Mouse (Mus musculus) small intestine, adult 2 months (tissue): ENCODE measurements around the gene Prss57. TPM values are rescaled to one million over a fixed set of nuclear protein-coding genes. Genes with fewer than 3 reads are reported as not detected.

Experiments
- H3K27ac ChIP-seq: fragments of 200-500 bp; 2 replicates; pipeline ENCODE4 v1.5.1; 2012; ENCODE audit warnings: low read depth, low read length, control low read depth, inconsistent platforms; ENCODE audit not compliant: insufficient read depth
- H3K27me3 ChIP-seq: fragments of 200-500 bp; 2 replicates; pipeline ENCODE4 v1.6.1; 2012; ENCODE audit warnings: mild to moderate bottlenecking, moderate library complexity, low read length, inconsistent platforms; ENCODE audit not compliant: control insufficient read depth, insufficient read depth
- H3K36me3 ChIP-seq: fragments of 200-500 bp; 2 replicates; pipeline ENCODE4 v1.6.1; 2012; ENCODE audit warnings: mild to moderate bottlenecking, low read length, control low read depth, inconsistent platforms; ENCODE audit not compliant: control insufficient read depth, insufficient read depth
- H3K4me1 ChIP-seq: fragments of 200-500 bp; 2 replicates; pipeline ENCODE4 v1.6.1; 2012; ENCODE audit warnings: low read length, inconsistent platforms, mixed read lengths; ENCODE audit not compliant: control insufficient read depth, insufficient read depth, insufficient read length
- H3K4me3 ChIP-seq: fragments of 200-500 bp; 2 replicates; pipeline ENCODE4 v1.5.1; 2012; ENCODE audit warnings: low read depth, mild to moderate bottlenecking, control low read depth, inconsistent platforms, low read length, moderate library complexity
- CTCF ChIP-seq: fragments of 200-500 bp; IDR thresholded peaks from 2 replicates; pipeline ENCODE4 v1.5.1; 2012; ENCODE audit warnings: low read depth, mild to moderate bottlenecking, control low read depth, inconsistent platforms, low read length, moderate library complexity, mixed read lengths; ENCODE audit not compliant: insufficient replicate concordance, insufficient read length; ENCODE audit errors: extremely low read depth
- POLR2A ChIP-seq: fragments of 200-500 bp; IDR thresholded peaks from 2 replicates; pipeline ENCODE4 v1.6.1; 2012; ENCODE audit warnings: low read depth, mild to moderate bottlenecking, control low read depth, inconsistent platforms, low read length, moderate library complexity
- WGBS: fragments of 180-500 bp; shearing (Covaris S2); methylation state at CpG from one replicate; pipeline ENCODE4 v1.1.7; 2018; 5-methylcytosine and 5-hydroxymethylcytosine counted together
- polyA plus RNA-seq: library from polyadenylated mRNA; depleted of rRNA; stranded (reverse); fragments of >200 nt; gene quantifications from 2 replicates; pipeline ENCODE4 v1.2.3, GENCODE M21; 2012

Gene Prss57
- polyA plus RNA-seq, 1 experiment: 0.67 TPM

DNA sequence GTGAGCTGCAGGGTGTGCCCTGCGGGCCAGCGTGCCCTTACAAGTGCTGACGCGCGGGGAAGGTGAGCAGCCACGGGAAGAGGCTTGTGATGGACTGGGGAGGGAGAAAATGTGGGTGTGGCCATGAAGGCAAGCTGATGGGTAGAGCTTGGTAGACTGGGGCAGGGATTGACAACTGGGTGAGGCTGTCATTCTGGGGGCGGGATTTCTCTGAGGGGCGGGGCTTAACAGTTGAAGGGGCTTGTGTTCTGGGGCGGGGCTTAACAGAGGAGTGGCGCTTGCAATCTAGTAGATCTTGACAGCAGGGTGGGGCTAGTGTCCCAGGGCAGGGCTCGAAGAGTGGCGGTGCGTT, 10.1 kb downstream of the Prss57 start:
- Histone ChIP-seq H3K27me3 (no peaks in the 10 kb centered on the region), H3K4me3 (peak overlapping the region; percentile 58), H3K36me3 (no peaks in the 10 kb centered on the region), H3K4me1 (peaks cover 17% of the 10 kb centered on the region), H3K27ac (peak overlapping the region; percentile 39)
- TF ChIP-seq CTCF: no peak
- no peak for TF ChIP-seq POLR2A
- 1% methylated on average over 13 of the region's 13 CpGs for WGBS

DNA sequence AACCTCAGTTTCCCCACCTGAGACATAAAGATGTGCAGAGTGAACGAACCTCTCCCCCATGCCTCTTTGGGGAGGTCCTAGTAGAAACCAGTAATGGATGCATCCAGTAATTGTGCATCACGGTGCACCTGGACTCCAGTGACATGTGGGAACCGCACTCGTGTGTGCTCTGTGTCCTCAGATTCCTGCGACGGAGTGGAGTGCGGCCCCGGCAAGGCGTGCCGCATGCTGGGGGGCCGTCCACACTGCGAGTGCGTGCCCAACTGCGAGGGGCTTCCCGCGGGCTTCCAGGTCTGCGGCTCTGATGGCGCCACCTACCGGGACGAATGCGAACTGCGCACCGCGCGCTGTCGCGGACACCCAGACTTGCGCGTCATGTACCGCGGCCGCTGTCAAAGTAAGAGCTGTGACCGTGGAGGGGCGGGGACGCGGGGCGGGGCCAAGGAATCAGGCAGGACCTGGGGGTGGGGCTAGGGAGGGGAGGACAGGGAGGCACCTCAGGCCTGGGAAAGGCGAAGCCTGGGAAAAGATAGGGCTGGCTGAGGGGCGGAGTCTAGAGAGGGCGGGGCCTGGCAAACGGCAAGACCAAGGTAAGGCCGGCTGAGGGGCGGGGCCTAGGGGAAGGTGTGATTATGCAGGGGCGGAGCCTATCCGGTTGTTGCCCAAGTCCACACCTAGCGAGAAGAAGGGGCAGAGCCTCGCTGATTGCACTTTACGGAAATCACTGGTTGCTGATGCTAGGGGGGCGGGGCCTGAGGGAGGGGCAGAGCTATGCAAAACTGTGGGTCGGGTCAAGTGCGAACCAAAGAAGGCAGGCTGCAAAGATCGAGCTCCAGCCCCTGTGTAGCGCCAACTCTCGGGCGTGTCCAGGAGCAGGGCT, 10.7 kb downstream of the Prss57 start:
- TF ChIP-seq POLR2A (peak; percentile 3; the same call in 1 of the 2 replicates), CTCF (peak; percentile 86)
- Histone ChIP-seq H3K4me1 (peaks cover 17% of the 10 kb centered on the region), H3K27me3 (no peaks in the 10 kb centered on the region), H3K27ac (peak overlapping the region; percentile 39), H3K36me3 (no peaks in the 10 kb centered on the region), H3K4me3 (peak overlapping the region; percentile 58)
- 2% methylated on average over 55 of the region's 55 CpGs for WGBS

DNA sequence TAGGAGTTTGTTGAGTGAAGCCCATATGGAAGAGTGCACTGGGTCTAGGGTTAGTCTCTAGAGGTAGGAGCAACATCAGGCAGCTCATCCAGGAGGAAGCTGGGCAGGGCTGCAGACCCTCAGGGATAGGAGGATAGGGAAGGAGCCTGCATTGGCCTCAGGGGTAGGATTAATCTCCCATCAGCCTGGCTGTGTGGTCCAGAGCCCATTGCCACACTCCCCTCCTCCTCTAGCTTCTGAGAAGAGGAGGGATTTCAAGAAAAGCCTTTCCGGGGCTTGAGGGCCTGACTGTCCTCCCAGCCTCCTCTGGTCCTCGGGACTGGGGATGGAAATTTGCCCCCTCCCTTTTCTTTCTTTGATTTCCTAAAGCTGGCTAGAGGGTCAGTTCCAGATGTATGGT, 11.6 kb downstream of the Prss57 start:
- H3K27ac ChIP-seq: no peak overlapping the region
- no peaks in the 10 kb centered on the region for H3K27me3 ChIP-seq
- TF ChIP-seq CTCF (no peak), POLR2A (no peak)
- no peaks in the 10 kb centered on the region for H3K36me3 ChIP-seq
- H3K4me3 ChIP-seq: no peak overlapping the region
- WGBS: 42% methylated on average over 2 of the region's 2 CpGs
- H3K4me1 ChIP-seq: peaks cover 17% of the 10 kb centered on the region

DNA sequence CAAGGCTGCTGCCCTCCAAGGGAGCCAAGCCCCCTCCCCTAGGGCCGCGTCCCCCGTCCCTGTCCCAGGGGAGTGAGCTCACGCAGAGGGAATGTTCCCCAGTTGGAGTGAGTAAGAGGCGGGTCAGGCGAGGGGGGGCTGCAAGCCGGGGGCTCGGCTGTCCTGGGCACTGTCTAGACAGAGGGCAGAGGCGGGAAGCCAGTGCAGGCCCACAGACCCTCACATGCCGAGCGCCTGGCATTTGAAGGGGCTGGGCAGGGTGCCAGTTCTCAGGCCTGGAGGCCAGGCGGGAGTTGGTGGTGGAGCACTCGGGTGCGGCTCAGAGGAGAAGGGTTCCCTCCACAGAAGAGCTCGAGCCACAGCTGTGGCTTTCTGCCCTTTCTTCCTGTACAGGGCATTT, 12.8 kb downstream of the Prss57 start:
- peaks cover 17% of the 10 kb centered on the region for H3K4me1 ChIP-seq
- peak overlapping the region; percentile 28; the same call in 1 of the 2 replicates for H3K4me3 ChIP-seq
- 11% methylated on average over 15 of the region's 15 CpGs for WGBS
- H3K27ac ChIP-seq: 0 out of 2 replicates have a peak overlapping the region, but pooled peaks have one; percentile 10
- no peak for TF ChIP-seq CTCF
- no peak for TF ChIP-seq POLR2A
- no peaks in the 10 kb centered on the region for H3K36me3 ChIP-seq
- H3K27me3 ChIP-seq: no peaks in the 10 kb centered on the region

DNA sequence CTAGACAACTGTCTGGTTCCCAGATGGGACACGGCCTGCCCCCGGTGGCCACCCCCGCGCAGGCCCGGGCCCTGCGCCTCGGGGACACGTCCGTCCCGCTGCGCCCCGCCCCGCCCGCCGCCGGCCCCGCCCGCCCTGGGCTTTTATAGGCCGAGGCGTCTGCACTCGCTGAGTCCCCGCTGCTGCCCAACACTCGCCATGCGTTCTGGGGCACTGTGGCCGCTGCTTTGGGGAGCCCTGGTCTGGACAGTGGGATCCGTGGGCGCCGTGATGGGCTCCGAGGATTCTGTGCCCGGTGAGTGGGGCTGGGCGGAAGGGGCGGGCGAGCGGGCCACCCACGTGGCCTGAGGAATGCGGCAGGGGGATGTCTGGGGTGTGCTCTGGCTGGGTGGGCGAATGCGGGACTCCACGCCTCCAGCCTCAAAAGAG, 13.6 kb downstream of the Prss57 start, which contains the start of gene Fstl3:
Gene Fstl3, plus strand, starts transcription at position 170 of the 429 bp plus-strand sequence.
- Histone ChIP-seq H3K4me3 (peak within 1 kb of the TSS; percentile 57), H3K4me1 (peaks cover 17% of the 10 kb centered on the region), H3K27ac (0 out of 2 replicates have a peak within 1 kb of the TSS, but pooled peaks have one; percentile 10), H3K27me3 (no peaks in the 10 kb centered on the region), H3K36me3 (no peaks in the 10 kb centered on the region)
- 2% methylated on average over 39 of the region's 39 CpGs for WGBS
- no peak for TF ChIP-seq CTCF
- TF ChIP-seq POLR2A: no peak

DNA sequence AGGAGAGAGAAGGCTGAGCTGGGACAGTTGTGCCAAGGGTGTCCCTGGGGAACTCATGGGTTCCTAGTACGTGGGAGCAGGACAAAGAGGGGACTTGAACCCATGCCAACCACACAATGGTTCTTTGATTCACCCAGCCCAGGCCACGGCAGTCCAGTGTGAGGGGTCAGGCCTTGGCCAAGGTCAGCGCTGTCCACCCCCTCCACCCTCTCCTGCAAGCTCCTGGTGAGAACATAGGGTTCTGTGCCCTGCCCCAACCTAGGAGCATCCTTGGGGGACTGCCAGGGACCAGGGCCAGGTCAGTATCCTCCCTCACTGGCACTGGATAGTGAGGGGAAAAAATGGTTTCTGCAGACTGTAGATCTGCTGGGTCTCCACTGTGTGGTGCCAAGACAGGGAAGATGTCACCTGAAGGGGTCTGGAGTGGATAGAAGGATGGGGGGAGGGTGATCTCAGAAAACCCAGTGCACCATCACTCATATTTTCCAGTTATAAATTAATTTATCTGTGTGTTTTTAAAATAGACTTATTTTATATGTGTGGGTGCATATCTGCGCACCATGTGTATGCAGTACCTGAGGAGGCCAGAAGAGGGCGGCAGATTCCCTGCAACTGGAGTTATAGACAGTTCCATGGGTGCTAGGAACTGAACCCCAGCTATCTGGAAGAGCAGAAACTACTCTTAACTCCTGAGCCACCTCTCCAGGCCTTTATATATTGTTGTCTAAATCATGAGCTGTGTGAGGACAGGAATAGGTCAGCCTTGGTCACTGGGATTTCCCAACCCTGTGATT, 16.1 kb downstream of the Prss57 start:
- TF ChIP-seq POLR2A: no peak
- TF ChIP-seq CTCF: peak; percentile 28; the same call in 1 of the 2 replicates
- 74% methylated on average over 5 of the region's 5 CpGs for WGBS

DNA sequence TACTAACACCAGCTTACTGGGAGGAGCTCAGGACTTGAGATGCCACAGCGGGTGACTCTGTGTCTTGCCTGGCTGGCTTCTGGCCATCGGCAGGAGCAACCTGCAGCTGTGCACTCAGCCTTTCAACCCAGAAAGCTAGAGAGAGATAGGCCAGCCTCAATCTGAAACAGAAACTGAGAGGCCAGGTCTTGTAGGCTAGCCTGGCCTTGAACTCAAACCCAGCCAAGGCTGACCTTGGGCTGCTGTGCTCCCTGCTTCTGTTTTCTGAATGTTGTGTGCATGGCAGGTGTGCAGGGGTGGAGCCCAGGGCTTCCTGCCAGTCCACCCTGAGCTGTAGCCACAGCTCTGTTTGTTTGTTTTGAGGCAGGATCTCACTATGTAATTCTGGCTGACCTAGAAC, 17.6 kb downstream of the Prss57 start:
- Histone ChIP-seq H3K36me3 (no peaks in the 10 kb centered on the region), H3K4me3 (no peak overlapping the region), H3K27me3 (no peaks in the 10 kb centered on the region), H3K27ac (no peak overlapping the region), H3K4me1 (peaks cover 7% of the 10 kb centered on the region)
- 49% methylated on average over 2 of the region's 2 CpGs for WGBS
- TF ChIP-seq CTCF (no peak), POLR2A (no peak)

More for the DNA sequence above, 16.1 kb downstream of the Prss57 start:
- Histone ChIP-seq H3K36me3 (no peaks in the 10 kb centered on the region), H3K27ac (no peak overlapping the region), H3K4me3 (no peak overlapping the region), H3K27me3 (no peaks in the 10 kb centered on the region), H3K4me1 (peaks cover 8% of the 10 kb centered on the region)
